Mouse (Mus musculus) olfactory bulb, adult 2 months (tissue): ENCODE measurements around the gene Crb3.

ENCODE experiments used
- CTCF ChIP-seq: fragments of 200-500 bp; IDR thresholded peaks from 2 replicates; pipeline ENCODE4 v1.5.1; 2012; ENCODE audit warnings: low read depth, mild to moderate bottlenecking, low read length, moderate library complexity; ENCODE audit not compliant: insufficient read depth
- POLR2A ChIP-seq: fragments of 200-500 bp; IDR thresholded peaks from 2 replicates; pipeline ENCODE4 v1.6.1; 2012; ENCODE audit warnings: mild to moderate bottlenecking, low read depth, low read length, moderate library complexity; ENCODE audit not compliant: insufficient read depth

GRCm38 (mm10) chr17:57032854-57033253 lies 26.1 kb upstream of the Crb3 start:
- TF ChIP-seq POLR2A = no peak
- no peak for TF ChIP-seq CTCF
